Mouse (Mus musculus) ES-E14 (cell line): ENCODE measurements around the gene Usp21.

Experiments
- MAFK ChIP-seq: IDR thresholded peaks from 2 replicates; pipeline ENCODE4 v1.6.1; 2014; ENCODE audit warnings: mild to moderate bottlenecking, low read depth, low read length, inconsistent platforms; ENCODE audit not compliant: insufficient read depth
- ZC3H11A ChIP-seq: IDR thresholded peaks from 2 replicates; pipeline ENCODE4 v1.6.1; 2012; ENCODE audit warnings: low read depth, mild to moderate bottlenecking, inconsistent platforms, low read length, borderline replicate concordance
- ZNF384 ChIP-seq: IDR thresholded peaks from 2 replicates; pipeline ENCODE4 v1.6.1; 2012; ENCODE audit warnings: low read depth, low read length, inconsistent platforms

GRCm38 (mm10) chr1:171285096-171285892 is 2.5 kb downstream of the Usp21 start:
- no peak for TF ChIP-seq ZC3H11A
- no peak for TF ChIP-seq MAFK
- no peak for TF ChIP-seq ZNF384
